Mouse (Mus musculus) heart, postnatal 0 days (tissue): Measurements from ENCODE around the gene Sox6. TPM values are rescaled to one million over a fixed set of nuclear protein-coding genes. Genes with fewer than 3 reads are reported as not detected.
"Not testable (repeated sequence)": the region's sequence is repeated elsewhere in the genome, so short reads cannot be mapped to it uniquely, and the experiment has no call there.

Experiments
- ATAC-seq: fragments of 200-750 bp; cut with Nextera tagmentation; 2 replicates; pipeline ENCODE4 v1.8.0; 2017; ENCODE audit warnings: low read depth, moderate number of reproducible peaks, moderate library complexity; ENCODE audit not compliant: insufficient read depth
- DNase-seq: peaks from one replicate; pipeline ENCODE4 v3.0.0-alpha.2; 2016; ENCODE audit warnings: low spot score
- H3K27ac ChIP-seq: fragments of 300-500 bp; sonication (generic); 2 replicates; pipeline ENCODE4 v1.5.1; 2014; ENCODE audit warnings: low read depth, mild to moderate bottlenecking
- H3K27me3 ChIP-seq: fragments of 300-500 bp; sonication (generic); 2 replicates; pipeline ENCODE4 v1.6.1; 2014; ENCODE audit warnings: low read length, mixed read lengths; ENCODE audit not compliant: control insufficient read depth, insufficient read depth
- H3K36me3 ChIP-seq: fragments of 300-500 bp; sonication (generic); replicated peaks from 2 replicates; pipeline ENCODE4 v1.6.1; 2014; ENCODE audit warnings: low read length, mixed read lengths; ENCODE audit not compliant: control insufficient read depth, insufficient read depth
- H3K4me1 ChIP-seq: fragments of 300-500 bp; sonication (generic); 2 replicates; pipeline ENCODE4 v1.6.1; 2014; ENCODE audit warnings: antibody characterized with exemption; ENCODE audit not compliant: control insufficient read depth, insufficient read depth
- H3K4me2 ChIP-seq: fragments of 300-500 bp; sonication (generic); 2 replicates; pipeline ENCODE4 v1.6.1; 2014; ENCODE audit warnings: low read depth, mild to moderate bottlenecking, low read length, moderate library complexity
- H3K4me3 ChIP-seq: fragments of 300-500 bp; sonication (generic); 2 replicates; pipeline ENCODE4 v1.5.1; 2014; ENCODE audit warnings: low read depth, low read length
- H3K9ac ChIP-seq: fragments of 300-500 bp; sonication (generic); replicated peaks from 2 replicates; pipeline ENCODE4 v1.6.1; 2014; ENCODE audit warnings: low read depth, low read length, mixed read lengths
- H3K9me3 ChIP-seq: fragments of 300-500 bp; sonication (generic); replicated peaks from 2 replicates; pipeline ENCODE4 v1.6.1; 2016; ENCODE audit warnings: low read length; ENCODE audit not compliant: control insufficient read depth
- CTCF ChIP-seq: IDR thresholded peaks from 2 replicates; pipeline ENCODE4 v1.5.1; 2016; ENCODE audit warnings: antibody characterized with exemption, control low read depth, low read depth
- EP300 ChIP-seq: IDR thresholded peaks from 2 replicates; pipeline ENCODE4 v1.6.1; 2016; ENCODE audit warnings: antibody characterized with exemption, low read depth
- WGBS: fragments of 180-500 bp; shearing (Covaris S2); extraction: QIAGEN DNeasy Blood & Tissue Kit; methylation state at CpG from one replicate; pipeline ENCODE4 v1.1.7; 2014; 5-methylcytosine and 5-hydroxymethylcytosine counted together
- polyA plus RNA-seq: library from polyadenylated mRNA; unstranded; fragments of >200 nt; fragmentation: Nextera tagmentation; extraction: Ambion mirVana; gene quantifications from 2 replicates; pipeline ENCODE4 v1.2.1, GENCODE M21; 2015
- total RNA-seq: library from RNA; depleted of rRNA; stranded (reverse); fragments of >200 nt; gene quantifications from 2 replicates; pipeline ENCODE4 v1.2.3, GENCODE M21; 2014; ENCODE audit warnings: low replicate concordance; rRNA removed

The Sox6 gene
- 30.8 and 68.5 TPM in 2 replicates for total RNA-seq
- polyA plus RNA-seq: 23.4 and 25.4 TPM in 2 replicates

DNA sequence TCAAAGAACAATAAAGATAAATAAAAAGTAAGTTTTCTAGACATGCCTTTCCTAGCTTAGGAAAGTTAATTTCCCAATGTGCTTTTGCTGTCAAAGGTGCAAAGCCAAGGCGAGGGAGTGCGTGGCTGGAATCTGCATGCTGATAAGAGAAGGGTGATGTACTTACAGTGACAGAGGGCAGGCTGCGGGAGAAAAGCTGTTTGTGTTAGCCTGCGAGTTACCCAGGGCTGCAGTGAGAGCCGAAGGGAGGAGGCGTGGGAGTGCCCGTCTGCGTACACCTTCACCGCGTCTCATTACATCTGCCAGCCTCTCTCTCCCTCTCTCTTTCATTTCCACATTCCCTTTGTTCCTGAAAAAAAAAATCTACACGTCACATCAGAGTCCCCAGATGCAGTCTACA is at the start of gene Sox6:
Gene Sox6, minus strand, starts transcription at position 286 of the 400 bp plus-strand sequence.
- peak within 1 kb of the TSS; percentile 98 for H3K4me2 ChIP-seq
- no peak for TF ChIP-seq EP300
- no peak for TF ChIP-seq CTCF
- H3K27ac ChIP-seq: no peak within 1 kb of the TSS
- peaks cover 9% of the 10 kb centered on the region; the same call in 1 of the 2 replicates for H3K4me1 ChIP-seq
- DNase-seq (peak; percentile 38), ATAC-seq (no peak)
- H3K9ac ChIP-seq: peak within 1 kb of the TSS; percentile 44
- H3K9me3 ChIP-seq: no peaks in the 10 kb centered on the region
- 6% methylated on average over 11 of the region's 11 CpGs for WGBS
- no peaks in the 10 kb centered on the region for H3K36me3 ChIP-seq
- peaks cover 22% of the 10 kb centered on the region for H3K27me3 ChIP-seq
- H3K4me3 ChIP-seq: peak within 1 kb of the TSS; percentile 57

DNA sequence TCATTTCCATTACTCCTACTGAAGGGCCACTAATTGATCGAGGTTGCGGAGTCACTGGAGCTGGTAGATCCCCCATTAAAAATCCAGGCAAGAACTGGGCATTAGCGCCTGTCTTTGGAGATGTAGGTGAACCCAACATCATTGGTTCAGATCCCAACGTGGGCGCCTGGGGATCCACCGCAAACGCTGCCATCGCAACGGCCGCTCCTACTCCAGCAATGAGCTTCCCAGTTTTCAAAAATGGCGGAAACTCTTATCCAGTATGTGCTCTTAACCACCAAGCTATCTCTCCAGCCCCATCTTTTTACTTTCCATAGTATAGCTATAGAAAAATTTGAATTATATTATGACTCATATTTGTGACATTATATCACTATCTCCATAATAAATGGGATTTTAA is 45.8 kb upstream of the Sox6 start, which contains the start of gene Gm4353:
Gene Gm4353, minus strand, starts transcription at position 270 of the 400 bp plus-strand sequence.
- ATAC-seq, H3K27me3 ChIP-seq, H3K36me3 ChIP-seq, H3K27ac ChIP-seq, DNase-seq, H3K9me3 ChIP-seq, H3K4me1 ChIP-seq, H3K4me2 ChIP-seq, H3K9ac ChIP-seq, H3K4me3 ChIP-seq: not testable (repeated sequence)
- 92% methylated on average over 11 of the region's 11 CpGs for WGBS

DNA sequence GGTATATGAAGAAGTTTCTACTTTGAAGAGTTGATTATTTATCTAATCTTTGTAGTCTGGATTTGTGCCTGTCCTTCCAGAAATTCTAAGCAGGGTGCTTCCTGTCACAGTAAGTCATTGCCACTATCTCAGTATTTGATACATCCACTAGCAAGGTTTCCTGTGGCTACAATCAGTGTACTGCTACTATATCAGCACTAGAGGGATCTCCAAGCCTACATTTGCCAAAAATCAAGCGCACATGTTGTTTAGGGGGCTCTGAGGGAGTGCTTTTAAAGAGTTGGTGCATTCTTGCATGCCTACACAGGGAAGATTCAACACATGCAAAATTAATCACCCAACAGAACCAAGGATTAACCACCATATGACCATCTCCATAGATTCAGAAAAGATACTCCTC is 22.1 kb upstream of the Sox6 start:
- Histone ChIP-seq H3K27me3 (no peaks in the 10 kb centered on the region), H3K9ac (no peak overlapping the region), H3K36me3 (no peaks in the 10 kb centered on the region), H3K4me2 (no peak overlapping the region), H3K9me3 (no peaks in the 10 kb centered on the region), H3K27ac (no peak overlapping the region), H3K4me3 (no peak overlapping the region), H3K4me1 (no peaks in the 10 kb centered on the region)
- no peak for TF ChIP-seq EP300
- TF ChIP-seq CTCF: peak; percentile 55
- WGBS: 30% methylated on average over 1 of the region's 1 CpGs
- no peak for DNase-seq
- no peak for ATAC-seq

DNA sequence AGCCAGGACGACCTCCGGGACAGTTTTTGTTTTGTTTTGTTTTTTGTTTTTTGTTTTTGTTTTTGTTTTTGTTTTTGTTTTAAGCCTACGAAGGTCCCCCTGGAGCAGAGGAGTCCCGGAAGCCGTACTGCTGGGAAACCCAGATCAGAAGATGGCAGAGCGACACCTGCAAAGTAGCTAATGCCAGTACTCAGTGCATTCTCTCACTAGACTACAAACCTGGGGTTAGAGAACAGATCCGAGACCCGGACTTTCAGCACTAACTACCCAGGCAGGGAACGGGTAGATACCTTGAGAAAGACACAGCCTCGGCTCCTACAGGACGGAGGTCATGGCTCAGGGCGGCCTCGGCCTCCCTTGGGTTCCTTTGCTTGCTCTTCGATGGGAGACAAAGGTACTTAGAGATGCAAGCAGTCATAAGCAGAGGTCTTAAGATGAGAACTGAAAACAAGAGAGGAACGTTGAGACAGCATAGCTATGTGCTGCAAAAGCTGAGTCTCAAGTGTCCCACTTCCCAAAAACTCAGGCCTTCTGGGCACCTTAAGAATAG is 1.9 kb upstream of the Sox6 start:
- no peak overlapping the region for H3K9ac ChIP-seq
- 27% methylated on average over 15 of the region's 15 CpGs for WGBS
- no peaks in the 10 kb centered on the region for H3K36me3 ChIP-seq
- H3K27me3 ChIP-seq: peaks cover 22% of the 10 kb centered on the region
- peak overlapping the region; percentile 98 for H3K4me2 ChIP-seq
- H3K27ac ChIP-seq: no peak overlapping the region
- H3K9me3 ChIP-seq: no peaks in the 10 kb centered on the region
- peak; percentile 9; the same call in 1 of the 2 replicates for ATAC-seq
- TF ChIP-seq CTCF (no peak), EP300 (no peak)
- peaks cover 9% of the 10 kb centered on the region; the same call in 1 of the 2 replicates for H3K4me1 ChIP-seq
- DNase-seq: no peak
- H3K4me3 ChIP-seq: peak overlapping the region; percentile 57

DNA sequence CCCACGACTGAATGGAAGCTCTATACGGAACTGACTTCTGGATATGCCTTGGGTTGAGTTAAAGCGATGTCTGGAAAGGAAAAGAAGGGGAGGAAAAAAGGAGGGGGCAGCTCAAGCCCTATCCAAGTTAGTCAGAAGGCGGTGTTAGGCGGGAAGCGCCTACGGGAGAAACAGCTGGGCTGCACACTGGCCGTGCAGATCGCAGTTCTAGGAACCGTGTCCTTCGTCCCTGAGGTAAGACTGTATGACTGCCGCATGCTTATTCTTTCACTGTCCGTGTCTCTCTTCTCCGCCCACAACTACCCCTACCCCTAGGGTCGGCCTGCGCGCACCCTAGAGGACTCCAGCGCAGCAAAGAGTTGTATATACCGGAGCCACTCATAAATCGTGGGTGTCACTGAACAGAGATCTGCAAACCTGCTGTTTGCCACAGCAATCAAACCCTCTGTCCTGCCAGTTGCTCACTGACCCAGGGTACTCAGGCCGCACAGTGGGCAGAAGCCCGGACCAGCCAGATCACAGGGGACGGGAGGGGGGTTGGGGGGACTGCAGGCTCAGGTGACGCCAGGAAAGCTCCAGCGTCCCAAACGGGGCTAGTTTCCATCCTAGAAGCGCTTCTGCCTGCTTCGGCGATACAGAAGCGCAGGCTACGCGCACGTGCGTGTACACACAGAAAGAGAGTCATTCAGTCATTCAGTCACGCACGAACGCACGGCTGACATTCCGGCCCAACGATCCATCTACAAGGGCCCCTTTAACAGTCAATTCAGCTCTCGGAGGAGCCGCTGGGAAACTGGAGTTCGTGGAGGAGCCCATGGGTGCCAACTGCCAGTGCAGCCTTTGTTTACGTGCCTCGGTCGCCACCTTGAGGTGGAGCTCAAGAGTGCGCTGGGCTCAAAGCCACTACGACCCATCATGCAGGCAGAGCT is 1.2 kb upstream of the Sox6 start:
- Histone ChIP-seq H3K9ac (peak overlapping the region; percentile 44), H3K36me3 (no peaks in the 10 kb centered on the region), H3K9me3 (no peaks in the 10 kb centered on the region), H3K4me3 (peak overlapping the region; percentile 57), H3K27me3 (peaks cover 22% of the 10 kb centered on the region), H3K4me1 (peaks cover 9% of the 10 kb centered on the region; the same call in 1 of the 2 replicates), H3K27ac (no peak overlapping the region), H3K4me2 (peak overlapping the region; percentile 98)
- under 1% methylated on average over 48 of the region's 48 CpGs for WGBS
- TF ChIP-seq EP300: no peak
- peak; percentile 92 for TF ChIP-seq CTCF
- ATAC-seq: peak; percentile 88
- DNase-seq: peak; percentile 80
